Mouse (Mus musculus) hematopoietic multipotent progenitor cell, adult 10-12 weeks (in vitro differentiated cells): ENCODE measurements around the gene Aym1. TPM values are rescaled to one million over a fixed set of nuclear protein-coding genes. Genes with fewer than 3 reads are reported as not detected.

Experiments
- polyA plus RNA-seq: library from polyadenylated mRNA; stranded (reverse); fragments of >175 nt; gene quantifications from 2 replicates; pipeline ENCODE4 v1.2.3, GENCODE M21; 2012; ENCODE audit warnings: low replicate concordance

Aym1 gene
- not detected in 2 replicates for polyA plus RNA-seq

GRCm38 (mm10) chr5:113357186-113357585, at the start of gene Aym1:
Gene Aym1 (plus strand): TSS chr5:113357294.

GRCm38 (mm10) chr5:113310377-113311003, 46.6 kb upstream of the Aym1 start, which contains the start of gene Sgsm1:
Gene Sgsm1 (minus strand): TSS chr5:113310786.

Other genes starting within 250 kb of the Aym1 start
- gene 2900026A02Rik, start 136.1 kb upstream of the Aym1 start, polyA plus RNA-seq = 2.2 and 3.3 TPM in 2 replicates
- not detected in 2 replicates for gene Tmem211, start 130.4 kb upstream of the Aym1 start, polyA plus RNA-seq
- not detected in 2 replicates for gene Sgsm1, start 46.5 kb upstream of the Aym1 start, polyA plus RNA-seq
- 1.5 and 2.2 TPM in 2 replicates for gene Wscd2, start 133.0 kb downstream of the Aym1 start, polyA plus RNA-seq